Mouse (Mus musculus): ENCODE measurements around the gene Hs2st1.
A peak's percentile ranks its signal among the peaks of the same experiment; 100 is the strongest.

DNA sequence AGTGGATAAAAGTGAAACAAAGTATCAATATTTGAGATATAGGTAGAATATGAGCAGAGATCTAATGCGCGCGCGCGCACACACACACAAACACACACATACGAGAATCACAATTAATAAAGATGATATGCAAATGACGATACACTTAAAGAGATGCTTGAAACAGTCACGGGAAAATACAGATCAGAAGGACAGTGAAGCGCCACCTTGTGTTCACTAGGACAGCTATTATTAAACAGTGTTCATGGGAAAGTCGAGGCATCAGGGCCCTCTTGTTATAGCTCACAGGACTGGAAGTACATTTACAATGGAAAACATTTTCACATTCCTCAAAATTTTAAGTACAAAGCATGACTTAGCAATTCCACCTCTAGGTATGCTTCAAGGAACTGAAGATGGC is 102.5 kb downstream of the Hs2st1 start:
- TF ChIP-seq MEF2A (IDR thresholded peaks at IDR 0.05; ENCODE audit: borderline replicate concordance, low read depth, low read length) (no peak), CTCF (conservative IDR thresholded peaks at IDR 0.05 in 1 of 2, IDR thresholded peaks at IDR 0.05 in 1 of 2; ENCODE audit: low read depth in 2 of 2, low read length in 2 of 2) (peak; percentile 30 to 83; a peak in 3 of 4 replicates), MXI1 (IDR thresholded peaks at IDR 0.05; ENCODE audit: low read depth, low read length) (no peak), MAFK (IDR thresholded peaks at IDR 0.05; ENCODE audit: insufficient replicate concordance, low read length) (no peak), ZKSCAN1 (IDR thresholded peaks at IDR 0.05; ENCODE audit: borderline replicate concordance, low read depth, low read length) (no peak), NRF1 (IDR thresholded peaks at IDR 0.05; ENCODE audit: low read depth, low read length) (no peak), EP300 (IDR thresholded peaks at IDR 0.05; ENCODE audit: low read length) (no peak), E2F4 (IDR thresholded peaks at IDR 0.05; ENCODE audit: insufficient replicate concordance, low read depth, low read length) (no peak), POLR2A (IDR thresholded peaks at IDR 0.05; ENCODE audit: low read depth, low read length) (no peak), MAZ (IDR thresholded peaks at IDR 0.05; ENCODE audit: low read depth, low read length) (no peak), TCF12 (IDR thresholded peaks at IDR 0.05; ENCODE audit: low read depth, low read length) (no peak)

All from CH12.LX (cell line).